Mouse (Mus musculus) ovary, postnatal 14 days (tissue): ENCODE measurements at regions not wholly inside any gene's neighbourhood (a gene's known extent, or its start where the extent isn't known, plus 50 kb on each side); places are given as distances from the start of the nearest gene placed in this dataset.
"Not testable (repeated sequence)": the region's sequence is repeated elsewhere in the genome, so short reads cannot be mapped to it uniquely, and the experiment has no call there.

ENCODE experiments used
- DNase-seq: peaks from one replicate; pipeline ENCODE4 v3.0.0; 2022; ENCODE audit warnings: low spot score

DNA sequence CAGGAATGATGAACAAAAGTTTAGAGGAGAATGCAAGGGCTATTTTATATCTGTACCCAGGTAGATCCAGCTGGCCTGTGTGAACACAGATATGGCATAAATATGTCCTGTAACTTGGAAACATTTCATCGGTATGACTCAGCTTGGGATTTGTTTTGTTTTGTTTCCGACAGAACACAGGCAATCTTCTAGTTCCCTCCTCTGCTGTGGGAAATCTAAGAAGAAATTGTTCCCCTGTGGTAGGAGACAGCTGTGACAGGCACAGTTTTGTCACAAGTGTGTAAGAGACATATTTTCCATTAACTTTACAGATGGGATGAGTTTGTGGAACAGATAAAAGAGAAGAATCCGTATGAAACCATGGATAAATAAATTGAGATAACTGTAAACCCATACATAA is 687.0 kb downstream of the Tpm3-rs7 start:
- DNase-seq: no peak

DNA sequence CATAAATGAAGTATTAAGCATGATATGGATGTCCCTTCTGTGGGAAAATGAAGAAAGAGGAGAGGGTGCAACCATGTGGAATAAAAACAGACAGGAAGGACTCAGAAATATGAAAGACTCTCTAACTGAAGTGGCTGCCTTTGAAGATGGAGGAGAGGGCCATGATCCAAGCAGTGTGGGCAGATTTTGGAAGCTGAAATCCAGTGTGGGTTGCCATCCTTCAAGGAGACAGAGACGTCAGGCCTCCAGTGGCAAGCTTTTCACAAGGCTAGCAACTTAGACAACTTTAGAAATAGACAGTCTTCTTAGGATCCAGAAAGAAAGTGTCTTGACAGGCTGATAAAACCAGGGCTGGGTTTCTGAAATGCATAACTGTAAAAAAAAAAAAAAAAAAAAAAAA is 688.0 kb downstream of the Tpm3-rs7 start:
- no peak for DNase-seq

DNA sequence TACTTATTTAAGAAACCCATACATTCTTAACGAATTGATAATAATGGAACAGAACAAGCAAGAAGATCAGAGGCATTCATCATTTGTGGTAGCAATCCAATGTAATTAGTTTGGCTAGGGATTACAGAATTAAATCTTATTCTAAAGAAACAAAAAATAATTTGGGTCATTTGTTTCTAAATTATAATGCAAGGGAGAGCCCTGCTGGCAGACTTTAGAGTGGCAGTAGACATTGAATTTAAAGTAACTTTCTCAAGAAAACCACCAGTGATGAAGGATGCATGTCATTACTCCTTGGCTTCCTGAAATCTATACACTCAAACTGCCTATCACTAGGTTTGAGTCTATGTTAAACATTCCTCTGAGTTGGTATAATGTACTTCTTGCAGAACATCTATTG is 722.7 kb downstream of the Tpm3-rs7 start:
- DNase-seq: no peak

DNA sequence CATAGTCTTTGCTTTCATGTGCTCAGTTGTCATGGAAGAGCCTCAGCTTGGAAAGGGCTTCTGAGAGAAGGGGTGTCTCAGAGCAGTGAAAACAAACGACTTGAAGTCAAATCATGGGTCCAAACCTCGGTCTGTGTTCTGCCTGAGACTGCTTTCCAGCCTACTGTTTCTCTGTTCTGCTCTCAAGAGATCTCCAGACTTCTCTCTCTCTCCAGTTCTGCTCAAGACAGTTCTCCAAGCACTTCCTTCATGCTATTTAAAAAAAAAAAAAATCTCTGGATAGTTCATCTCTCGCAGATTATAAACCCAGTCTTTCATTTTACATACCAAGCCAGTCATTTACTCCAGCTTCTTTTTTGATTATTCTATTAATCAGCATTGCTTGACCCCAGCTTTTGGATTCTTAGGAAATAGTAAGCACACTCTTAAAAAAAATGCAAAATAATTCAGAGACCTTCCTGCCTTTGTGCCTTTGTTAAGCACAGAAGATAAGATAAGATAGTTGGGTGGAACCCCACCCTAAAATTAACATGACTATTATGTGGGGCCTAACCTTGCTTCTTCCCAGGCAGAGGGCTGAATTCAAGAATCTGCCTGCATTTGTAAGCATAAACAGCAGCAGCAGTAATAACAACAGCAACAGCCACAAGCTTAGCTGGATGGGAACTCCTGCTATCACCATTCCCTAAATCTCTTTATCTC is 724.4 kb downstream of the Tpm3-rs7 start:
- DNase-seq: no peak

DNA sequence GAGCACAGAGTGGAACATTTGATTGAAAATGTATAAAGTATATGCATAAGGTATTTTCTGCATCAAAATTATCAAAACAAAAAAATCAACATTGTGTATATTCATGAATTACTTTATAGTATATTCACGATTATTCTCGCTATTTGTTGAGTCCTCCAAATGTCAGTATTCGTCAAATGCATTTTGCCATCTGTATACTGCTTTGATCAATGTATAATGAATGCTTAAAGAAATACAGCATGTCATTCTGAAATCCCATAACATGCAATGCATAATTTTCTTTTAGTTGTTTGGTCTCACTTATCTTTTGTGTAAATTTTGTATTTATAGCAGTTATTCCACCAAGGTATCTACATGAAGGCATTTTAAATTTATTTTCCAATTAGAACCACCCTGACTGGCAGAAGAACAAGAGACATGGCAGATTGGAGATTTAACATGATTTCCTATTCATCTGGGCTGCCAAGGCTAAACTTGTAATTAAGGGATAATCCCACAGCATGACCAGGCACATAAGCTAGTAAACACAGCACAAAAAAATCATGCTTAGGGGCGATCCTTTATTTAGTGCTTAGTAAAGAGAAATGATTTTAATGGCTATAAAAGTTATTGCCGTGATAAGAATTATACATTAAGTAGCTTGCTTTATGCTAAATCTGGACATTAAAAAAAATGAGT is 739.3 kb downstream of the Tpm3-rs7 start:
- DNase-seq: no peak

DNA sequence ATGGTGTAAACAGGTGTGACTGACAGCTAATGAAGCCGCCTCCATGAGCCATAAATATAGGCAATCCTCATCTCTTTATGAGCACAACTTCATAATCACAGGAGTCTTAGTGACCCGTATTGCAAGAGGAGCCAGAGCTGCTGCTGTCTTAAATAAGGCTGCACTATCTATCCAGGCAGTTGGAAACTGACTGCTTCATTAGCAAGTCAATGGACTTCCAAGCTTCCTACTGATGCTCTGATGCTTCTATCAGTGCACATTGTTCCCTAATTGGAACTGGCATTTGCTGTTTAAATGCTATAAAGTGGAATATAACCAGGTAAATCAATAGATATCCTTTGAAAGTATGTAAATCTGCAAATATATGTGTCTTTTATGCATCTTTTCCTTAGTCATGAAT is 746.9 kb downstream of the Tpm3-rs7 start:
- no peak for DNase-seq

DNA sequence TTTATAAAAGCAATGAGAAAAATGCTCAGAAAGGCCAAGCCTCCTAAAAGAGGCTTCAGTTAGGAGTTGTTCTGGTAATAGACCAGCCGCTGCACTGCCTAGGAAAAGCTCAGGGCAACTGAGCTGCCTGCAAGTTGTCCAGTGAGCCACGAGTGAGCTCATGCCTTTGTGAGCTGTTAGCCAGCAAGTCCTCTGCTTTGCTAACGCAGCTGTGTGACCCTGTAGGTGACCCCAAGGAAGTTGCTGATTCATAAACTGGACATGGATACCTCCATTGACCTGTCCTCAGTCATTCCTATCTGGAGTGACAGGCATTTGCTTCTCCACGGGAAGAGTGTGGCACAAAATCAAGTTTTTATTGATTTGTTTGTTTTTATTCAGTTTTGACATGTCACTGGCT is 748.2 kb downstream of the Tpm3-rs7 start:
- no peak for DNase-seq

DNA sequence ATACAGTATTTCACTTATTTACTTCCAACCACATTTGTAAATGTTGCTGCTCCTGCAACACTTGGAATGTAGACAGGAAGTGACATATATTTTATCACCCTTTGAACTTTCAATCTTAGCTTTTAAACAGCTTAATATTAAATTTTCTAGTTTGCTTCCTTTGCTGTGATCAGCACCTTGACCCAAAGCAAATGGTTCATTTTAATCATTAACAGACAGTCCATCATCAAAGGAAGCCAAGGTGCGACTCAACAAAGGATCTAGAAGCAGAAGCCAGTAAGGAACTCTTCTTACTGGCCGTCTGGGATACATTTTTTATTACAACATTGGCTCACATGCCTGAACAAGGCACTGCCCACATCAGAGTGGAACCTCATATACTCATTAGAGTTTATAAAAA is 758.8 kb downstream of the Tpm3-rs7 start:
- DNase-seq: no peak

DNA sequence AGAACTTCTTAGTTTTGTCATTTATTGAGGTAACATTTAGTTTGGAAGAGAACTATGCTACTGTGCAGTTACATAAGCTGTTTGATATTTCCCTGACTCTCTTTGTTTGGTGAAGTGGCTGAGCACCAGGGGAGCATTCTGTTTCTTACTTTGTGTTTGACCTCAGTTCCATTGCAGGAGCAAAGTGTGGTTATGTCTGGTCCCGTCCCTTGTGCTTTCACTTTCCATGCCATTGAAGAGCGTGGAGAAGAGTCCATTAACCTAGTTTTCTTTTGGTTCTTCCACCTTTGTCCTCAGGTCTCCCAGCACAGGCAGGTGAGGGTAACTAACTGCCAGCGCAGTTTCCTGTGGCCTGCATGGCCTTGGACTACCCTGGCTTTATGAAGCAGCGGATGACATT is 759.6 kb downstream of the Tpm3-rs7 start:
- DNase-seq: no peak

DNA sequence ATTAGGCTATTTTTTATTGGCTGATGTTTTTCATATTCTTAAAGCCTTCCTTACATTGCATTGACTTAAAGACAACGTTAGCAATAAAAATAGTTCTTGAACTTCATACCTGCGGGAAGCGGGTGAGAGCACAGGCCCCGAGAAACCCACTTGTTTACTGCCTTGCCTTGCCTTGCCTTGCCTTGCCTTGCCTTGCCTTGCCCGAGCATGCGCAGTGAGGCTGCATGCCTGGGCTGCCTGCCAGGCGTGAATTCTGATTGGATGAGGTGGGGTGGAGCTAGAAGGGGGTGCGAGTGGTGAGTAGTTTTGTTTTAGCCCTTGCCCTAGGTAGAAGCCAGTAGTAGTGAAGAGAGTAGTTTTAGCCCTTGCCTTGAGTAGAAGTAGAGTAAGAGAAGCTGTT is 792.4 kb downstream of the Tpm3-rs7 start:
- DNase-seq: peak; percentile 2

DNA sequence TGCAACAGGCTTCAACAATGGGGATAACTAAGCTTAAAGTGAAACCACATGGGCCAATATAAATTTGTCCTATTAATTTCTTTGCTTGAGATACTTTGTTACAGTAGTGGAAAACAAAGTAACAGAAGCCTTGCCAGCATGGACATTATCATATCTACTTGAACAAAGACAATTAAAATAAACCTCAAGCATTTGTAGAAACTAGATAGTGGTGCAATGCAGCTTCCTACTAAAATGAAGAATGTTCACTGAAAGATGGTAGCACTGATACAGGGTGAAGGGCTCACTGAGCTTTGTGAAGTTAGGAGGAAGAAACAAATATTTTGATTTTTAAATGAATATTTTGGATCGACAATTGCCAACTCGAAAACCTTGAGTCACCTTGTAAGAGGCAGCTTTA is 814.1 kb downstream of the Tpm3-rs7 start:
- DNase-seq: no peak

DNA sequence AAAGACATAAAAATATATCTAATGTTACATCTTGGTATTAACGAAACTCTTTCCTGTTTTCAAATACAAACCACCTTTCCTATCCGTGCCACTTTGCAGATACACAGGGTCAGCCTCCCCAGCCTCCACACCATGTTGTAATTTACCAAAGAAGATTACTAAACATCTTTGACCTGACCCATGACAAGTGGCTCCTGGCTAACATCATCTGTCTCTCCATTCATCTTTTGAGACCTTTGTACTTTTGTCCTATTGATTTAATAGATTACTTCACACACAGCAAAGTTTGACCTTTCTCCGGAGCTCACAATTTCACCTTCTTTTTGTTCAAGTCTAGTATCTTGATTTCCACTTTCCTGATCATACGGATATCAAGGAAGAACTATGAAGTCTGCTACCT is 851.6 kb downstream of the Tpm3-rs7 start:
- no peak for DNase-seq

DNA sequence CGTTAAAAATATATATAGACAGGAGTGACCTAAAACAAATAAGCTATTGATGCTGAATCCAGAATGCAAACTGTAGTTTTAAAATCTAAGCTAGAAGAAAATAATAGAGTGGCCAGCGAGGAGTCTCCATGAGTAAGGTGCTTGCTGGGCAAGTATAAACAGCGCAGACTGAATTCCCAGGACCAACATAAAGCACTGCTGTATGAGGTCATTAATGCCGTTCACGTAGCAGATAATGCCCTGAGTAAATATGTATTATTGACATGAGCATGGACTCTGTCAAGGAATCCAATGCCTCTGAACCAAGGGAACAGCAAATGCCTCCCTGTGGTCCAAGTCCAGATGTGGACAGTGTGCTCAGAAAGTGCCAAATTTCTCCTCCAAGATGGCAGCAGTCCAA is 876.4 kb upstream of the Gpc5 start:
- no peak for DNase-seq

DNA sequence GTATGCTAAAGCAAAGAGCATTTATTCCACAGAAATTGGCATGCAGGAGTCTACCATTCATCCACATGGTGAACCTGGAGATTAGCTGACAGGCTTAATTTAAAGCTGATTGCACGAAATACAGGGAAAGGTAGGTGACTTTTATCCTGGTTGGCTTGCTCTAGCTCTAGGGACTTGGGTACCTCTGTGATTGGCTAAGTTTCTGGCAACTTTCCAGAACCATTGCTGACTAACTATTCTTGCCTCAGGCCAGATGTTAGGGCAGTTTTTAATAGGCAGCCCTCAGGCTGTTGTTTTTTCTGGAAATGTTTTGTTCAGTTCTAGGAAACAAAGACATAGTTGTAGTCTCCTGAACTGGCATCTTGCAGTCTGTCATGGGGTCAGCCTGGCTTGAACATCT is 871.1 kb upstream of the Gpc5 start:
- no peak for DNase-seq

DNA sequence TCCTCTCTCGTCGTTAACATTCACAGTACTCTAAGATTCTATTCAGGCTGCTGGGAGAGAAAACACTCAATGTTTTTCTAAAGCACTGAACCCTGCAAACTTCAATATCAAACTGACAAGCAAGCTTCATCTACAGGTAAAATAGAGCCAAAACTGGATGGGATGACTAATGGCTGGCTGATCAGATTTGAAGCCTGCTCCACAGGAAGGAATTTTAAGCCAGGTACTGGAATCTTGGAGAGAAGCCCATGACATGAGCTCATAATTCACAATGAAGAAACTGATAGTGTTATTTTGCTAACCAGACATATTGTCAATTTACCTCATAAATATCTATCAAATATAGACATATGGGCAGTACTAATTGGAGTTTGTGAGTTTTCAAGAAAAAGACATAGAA is 861.3 kb upstream of the Gpc5 start:
- DNase-seq: no peak

DNA sequence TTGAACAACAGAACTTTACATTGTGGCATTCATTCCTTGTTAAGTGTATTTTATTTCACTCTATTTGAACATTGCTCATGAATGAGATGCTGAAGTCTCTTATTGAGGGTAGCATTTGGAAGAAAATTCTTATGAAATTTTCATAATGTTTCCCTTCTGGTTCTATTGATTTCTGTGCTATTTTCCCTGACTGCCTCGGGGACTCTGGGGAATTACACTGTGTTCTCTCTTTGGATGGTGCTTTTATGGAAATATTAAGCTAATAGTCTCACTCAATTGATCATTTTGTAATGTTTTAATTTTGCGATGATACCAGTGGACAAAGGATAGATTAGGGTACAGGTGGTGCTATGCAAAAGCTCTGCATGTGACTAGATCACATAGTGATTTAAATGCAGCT is 837.0 kb upstream of the Gpc5 start:
- no peak for DNase-seq

DNA sequence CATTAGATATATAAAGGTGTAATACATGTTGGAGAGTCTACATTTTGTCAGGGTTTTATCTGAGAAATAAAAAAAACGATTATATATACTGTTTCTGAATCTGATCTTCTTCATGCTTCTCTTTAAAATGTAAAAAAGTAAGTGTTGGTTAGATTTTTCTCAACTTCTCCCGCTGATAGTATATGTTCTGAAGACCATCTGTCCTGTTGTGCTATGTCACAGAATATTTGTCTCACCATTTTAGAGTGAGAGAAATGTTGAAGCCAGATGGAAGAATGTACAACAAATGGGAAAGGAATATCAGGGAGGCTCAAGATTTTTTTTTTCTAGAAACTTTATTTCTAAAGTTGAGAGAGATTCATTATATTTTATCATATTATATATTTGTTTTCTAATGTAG is 830.4 kb upstream of the Gpc5 start:
- no peak for DNase-seq

DNA sequence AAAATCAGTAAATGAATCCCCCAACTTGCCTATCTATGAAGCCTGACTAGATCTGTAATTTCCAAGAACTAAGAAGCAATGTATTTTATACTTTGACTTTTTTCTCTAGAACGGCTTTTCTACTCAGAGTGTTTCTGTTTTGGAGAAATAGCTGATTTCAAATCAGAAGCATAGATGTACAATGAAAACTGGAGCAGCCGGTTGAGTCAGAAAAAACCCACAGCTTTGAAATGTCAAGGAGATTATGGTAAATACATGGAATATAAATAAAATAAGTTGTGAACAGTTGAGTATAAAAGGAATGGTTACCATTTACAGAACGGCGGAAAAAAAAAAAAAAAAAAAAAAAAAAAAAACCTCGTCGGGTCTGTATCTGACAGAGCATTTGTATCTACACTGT is 791.4 kb upstream of the Gpc5 start:
- no peak for DNase-seq

DNA sequence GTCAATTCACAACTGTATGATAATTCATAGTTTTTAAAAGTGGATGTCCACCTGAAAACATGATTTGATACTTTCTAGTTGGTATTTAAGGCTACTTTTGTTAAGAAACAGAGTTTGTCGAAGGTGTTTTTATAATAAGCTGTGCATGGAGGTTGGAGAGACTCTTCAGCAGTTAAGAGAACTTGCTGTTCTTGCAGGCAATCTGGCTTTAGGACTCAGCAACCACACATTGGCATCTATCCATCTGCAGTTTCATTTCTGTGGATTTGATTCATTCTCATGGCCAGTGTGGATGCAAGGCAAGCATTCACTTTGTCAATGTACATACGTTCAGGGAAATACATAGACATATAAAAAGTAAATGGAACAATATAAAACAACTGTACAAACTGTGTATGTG is 784.5 kb upstream of the Gpc5 start:
- no peak for DNase-seq

DNA sequence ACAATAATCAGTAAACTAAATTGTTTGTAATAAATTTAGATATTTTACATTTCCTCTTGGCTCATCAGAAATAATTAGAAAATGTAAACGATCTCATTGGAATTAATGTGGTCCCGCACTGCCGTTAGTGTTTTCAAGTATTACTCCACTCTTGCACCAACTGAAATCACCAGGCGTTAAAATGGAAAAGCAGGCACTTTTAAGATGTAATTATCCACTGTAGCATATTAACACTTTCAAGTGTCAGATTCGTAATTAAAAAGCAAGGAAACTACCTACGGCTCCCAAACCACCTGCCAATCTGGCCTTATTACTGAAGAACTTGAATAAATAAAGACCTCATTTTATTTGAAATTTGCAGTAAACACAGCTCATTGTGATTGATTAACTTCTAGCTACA is 759.4 kb upstream of the Gpc5 start:
- no peak for DNase-seq

DNA sequence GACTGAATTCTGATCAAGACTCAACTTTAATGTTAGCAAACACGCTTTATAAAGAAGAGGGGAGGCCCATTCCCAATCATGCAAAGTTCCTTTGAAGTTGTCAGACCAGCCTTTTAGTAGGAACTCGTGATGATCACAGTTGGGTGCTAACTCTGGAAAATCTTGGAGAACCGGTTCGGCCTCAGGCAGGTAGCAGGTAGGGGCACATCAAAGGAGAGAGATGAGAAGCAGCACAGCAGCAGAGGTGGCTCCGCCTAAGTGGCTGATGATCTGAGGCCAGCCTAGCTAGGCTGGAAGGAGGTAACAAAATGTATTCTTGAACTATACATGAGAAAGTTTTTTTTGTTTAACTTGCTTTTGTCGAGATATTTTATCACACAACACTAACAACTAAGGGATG is 742.7 kb upstream of the Gpc5 start:
- DNase-seq: no peak

DNA sequence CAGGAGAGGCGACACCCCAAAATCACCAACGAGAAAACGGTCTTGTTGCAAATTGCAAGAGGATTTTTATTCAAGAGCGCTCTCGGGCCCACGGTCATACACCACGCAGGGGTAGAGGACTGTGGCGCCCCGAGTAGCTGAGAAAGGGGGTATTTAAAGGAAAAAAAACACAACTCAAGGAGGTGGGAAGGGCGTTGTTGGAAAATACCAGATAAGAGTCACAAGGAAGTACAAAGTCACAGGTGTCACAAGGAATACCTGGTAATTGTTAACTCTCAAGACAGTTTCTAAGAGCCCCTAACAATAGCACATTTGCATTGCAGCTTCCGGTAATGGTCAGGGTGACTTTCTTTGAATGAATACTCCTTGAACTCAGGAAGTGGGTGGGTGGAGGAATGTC is 742.2 kb upstream of the Gpc5 start:
- not testable (repeated sequence) for DNase-seq

DNA sequence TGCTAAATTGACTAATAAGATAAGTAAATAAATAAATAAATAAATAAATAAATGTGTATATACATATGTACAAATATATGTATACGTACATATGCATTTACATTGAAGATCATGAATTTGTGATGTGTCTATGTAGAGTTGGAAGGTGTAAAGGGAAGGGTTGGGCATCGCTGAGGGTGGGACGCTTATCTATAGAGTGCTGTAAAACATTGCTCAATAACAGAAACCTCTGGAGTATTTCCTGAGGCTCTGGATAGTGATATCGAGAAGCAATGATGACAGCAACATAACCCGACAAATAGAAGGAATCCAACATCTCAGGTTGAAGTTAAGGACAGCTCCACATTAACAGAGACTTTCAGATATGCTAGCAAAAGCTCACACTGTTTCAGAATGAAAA is 739.7 kb upstream of the Gpc5 start:
- no peak for DNase-seq

DNA sequence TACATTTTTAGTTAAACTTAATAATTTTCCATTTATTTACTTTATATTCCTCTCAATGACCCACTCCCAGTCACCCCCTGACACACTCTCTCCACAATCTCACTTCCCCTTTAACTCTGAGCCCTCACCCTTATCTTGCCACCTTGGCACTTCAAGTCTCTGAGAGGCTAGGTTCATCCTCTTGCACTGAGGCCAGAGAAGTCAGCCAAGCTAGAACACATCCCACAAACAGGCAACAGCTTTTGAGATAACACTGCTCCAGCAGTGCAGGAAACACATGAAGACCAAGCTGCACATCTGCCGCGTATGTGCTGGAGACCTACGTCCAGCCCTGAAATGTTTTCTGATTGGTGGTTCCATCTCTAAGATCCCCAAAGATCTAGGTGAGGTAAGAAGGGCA is 717.2 kb upstream of the Gpc5 start:
- no peak for DNase-seq
